ENCODE assay signal across 31 mouse cellular contexts in the genomic region with DNA sequence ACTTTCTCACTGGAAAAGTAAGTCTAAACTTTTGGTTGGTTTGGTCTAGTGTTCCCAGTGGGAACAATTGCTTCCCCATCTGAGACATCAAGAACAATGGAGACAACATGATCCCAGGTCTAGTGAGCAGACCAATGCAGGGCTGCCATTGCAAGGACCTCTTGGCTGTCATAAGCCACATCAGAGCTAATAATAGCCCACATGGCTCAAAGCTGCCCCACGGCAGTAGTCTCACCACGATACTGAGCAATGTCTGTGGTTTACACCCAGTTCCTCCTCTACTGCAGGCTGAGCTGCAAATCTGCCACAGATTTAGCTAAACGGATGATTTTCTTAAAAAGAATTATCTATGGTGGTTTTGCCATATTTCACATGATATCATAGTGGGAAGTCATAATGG.
DNase-seq lines count a peak whose midpoint lies in the region; ATAC-seq and TF ChIP-seq lines count a peak whose summit lies in the region.
"Had no signal": no experiment of that assay in that cellular context is flagged by ENCODE, and none has a peak within 500 bp of the region (broad histone marks: within the 10 kb centered on the region; RNA-seq: fewer than 3 reads in every experiment).

No protein-coding gene starts in this region.

- no peak for TF ChIP-seq CTCF in kidney, adult 2 months (conservative IDR thresholded peaks at IDR 0.05; ENCODE audit: insufficient read depth, insufficient read length, low read depth, low read length)

- no peak overlapping the region for H3K9ac ChIP-seq in kidney, embryonic 15.5 days
- H3K9ac ChIP-seq: embryonic facial prominence, embryonic 13.5 days; forebrain, embryonic 12.5 days; forebrain, postnatal 0 days; hindbrain, embryonic 15.5 days; limb, embryonic 12.5 days; liver, embryonic 15.5 days; lung, embryonic 14.5 days; midbrain, embryonic 13.5 days; neural tube, embryonic 15.5 days had no signal

- peak overlapping the region; percentile 58; the same call in 1 of the 2 replicates for H3K27ac ChIP-seq in kidney, embryonic 15.5 days
- no peak overlapping the region for H3K27ac ChIP-seq in kidney, adult 2 months (ENCODE audit: insufficient read depth, low read depth, low read length)
- H3K27ac ChIP-seq: embryonic facial prominence, embryonic 13.5 days; forebrain, embryonic 12.5 days; hindbrain, embryonic 10.5 days; hindbrain, embryonic 15.5 days; layer of hippocampus, adult 2 months; liver, embryonic 15.5 days; midbrain, embryonic 13.5 days; neural tube, embryonic 15.5 days had no signal

- H3K79me2 ChIP-seq in myocyte (ENCODE audit: control insufficient read depth, insufficient read depth), result no peaks in the 10 kb centered on the region

- no peak for DNase-seq in kidney, adult 2 months
- DNase-seq in 416B (ENCODE audit: low read depth), result peak; percentile 82
- no peak for DNase-seq in layer of hippocampus, adult 8-10 months (ENCODE audit: low spot score in 2 of 2)
- DNase-seq in frontal cortex, postnatal 36 days (ENCODE audit: low spot score in 2 of 2), result no peak
- DNase-seq: cerebellum, adult 11 months; cerebellum, adult 9-11 months; forebrain, postnatal 0 days; gastrocnemius, postnatal 10 days; kidney, adult 8-10 months; kidney, postnatal 25 days; lung, postnatal 14 days; retina, postnatal 1 day; spleen, adult 18-20 months; thymus, postnatal 14 days had no signal

- no peak overlapping the region for H3K4me3 ChIP-seq in kidney, embryonic 15.5 days (replicated peaks)
- H3K4me3 ChIP-seq in kidney, adult 2 months (ENCODE audit: insufficient read depth, low read depth, low read length), result no peak overlapping the region
- H3K4me3 ChIP-seq in myocyte, result no peak overlapping the region
- H3K4me3 ChIP-seq: embryonic facial prominence, embryonic 13.5 days; erythroblast, embryonic 14.5 days; forebrain, embryonic 12.5 days; hindbrain, embryonic 10.5 days; hindbrain, embryonic 15.5 days; layer of hippocampus, adult 2 months; limb, embryonic 12.5 days; liver, embryonic 15.5 days; megakaryocyte, embryonic 14.5 days; midbrain, embryonic 13.5 days; neural tube, embryonic 15.5 days had no signal

- no peaks in the 10 kb centered on the region for H3K9me3 ChIP-seq in kidney, embryonic 15.5 days (replicated peaks)
- H3K9me3 ChIP-seq: embryonic facial prominence, embryonic 13.5 days; forebrain, embryonic 12.5 days; hindbrain, embryonic 10.5 days; hindbrain, embryonic 15.5 days; limb, embryonic 12.5 days; liver, embryonic 15.5 days; megakaryocyte, embryonic 14.5 days; midbrain, embryonic 13.5 days; neural tube, embryonic 15.5 days had no signal

- H3K27me3 ChIP-seq in kidney, embryonic 15.5 days, result no peaks in the 10 kb centered on the region
- no peaks in the 10 kb centered on the region for H3K27me3 ChIP-seq in kidney, adult 2 months (replicated peaks; ENCODE audit: control insufficient read depth, insufficient read depth, low read length)
- no peaks in the 10 kb centered on the region for H3K27me3 ChIP-seq in myocyte (ENCODE audit: control insufficient read depth, insufficient read depth, insufficient read length)
- H3K27me3 ChIP-seq: forebrain, embryonic 12.5 days; hindbrain, embryonic 15.5 days; limb, embryonic 12.5 days; liver, embryonic 15.5 days; midbrain, embryonic 13.5 days; neural tube, embryonic 15.5 days had no signal

- peaks cover 23% of the 10 kb centered on the region for H3K4me1 ChIP-seq in kidney, embryonic 15.5 days
- H3K4me1 ChIP-seq in kidney, adult 2 months (ENCODE audit: control insufficient read depth, insufficient read depth, low read length), result peaks cover 2% of the 10 kb centered on the region; the same call in 1 of the 2 replicates
- H3K4me1 ChIP-seq: embryonic facial prominence, embryonic 13.5 days; forebrain, embryonic 12.5 days; hindbrain, embryonic 10.5 days; hindbrain, embryonic 15.5 days; liver, embryonic 15.5 days; midbrain, embryonic 13.5 days; neural tube, embryonic 15.5 days had no signal

- no peak overlapping the region for H3ac ChIP-seq in myocyte (ENCODE audit: control insufficient read depth, insufficient read length)

- H3K36me3 ChIP-seq in kidney, embryonic 15.5 days, result no peaks in the 10 kb centered on the region
- no peaks in the 10 kb centered on the region for H3K36me3 ChIP-seq in kidney, adult 2 months (ENCODE audit: control insufficient read depth, insufficient read depth, low read length)
- H3K36me3 ChIP-seq in myocyte (ENCODE audit: control insufficient read depth, insufficient read depth), result no peaks in the 10 kb centered on the region
- H3K36me3 ChIP-seq: embryonic facial prominence, embryonic 13.5 days; forebrain, embryonic 12.5 days; hindbrain, embryonic 10.5 days; hindbrain, embryonic 15.5 days; limb, embryonic 12.5 days; liver, embryonic 15.5 days; midbrain, embryonic 13.5 days; neural tube, embryonic 15.5 days had no signal

- peak overlapping the region; percentile 4; the same call in 1 of the 2 replicates for H3K4me2 ChIP-seq in kidney, embryonic 15.5 days
- peak overlapping the region; percentile 40 for H3K4me2 ChIP-seq in myocyte (ENCODE audit: low read depth)
- H3K4me2 ChIP-seq: embryonic facial prominence, embryonic 13.5 days; forebrain, embryonic 12.5 days; heart, embryonic 11.5 days; hindbrain, embryonic 15.5 days; limb, embryonic 12.5 days; liver, embryonic 15.5 days; lung, embryonic 14.5 days; midbrain, embryonic 13.5 days; neural tube, embryonic 15.5 days had no signal

- 43% methylated on average over 3 of the region's 3 CpGs for WGBS in kidney, embryonic 15.5 days
- 48% methylated on average over 3 of the region's 3 CpGs for WGBS in kidney, adult 2 months

- ATAC-seq in kidney, embryonic 15.5 days (replicated peaks; ENCODE audit: low FRiP score), result no peak
- peak; percentile 97 for ATAC-seq in granulocyte monocyte progenitor cell, adult 5-6 weeks (replicated peaks; ENCODE audit: poor library complexity, severe bottlenecking)
- ATAC-seq: forebrain, postnatal 0 days; midbrain, embryonic 13.5 days; Patski had no signal

- TF ChIP-seq POLR2A in kidney, adult 2 months (IDR thresholded peaks at IDR 0.05; ENCODE audit: low read depth, low read length), result no peak
- TF ChIP-seq POLR2A in myocyte (IDR thresholded peaks at IDR 0.05; ENCODE audit: insufficient read length, low read depth), result no peak

TF ChIP-seq in myocyte, 11 proteins besides CTCF, POLR2A, EP300 and RAD21:
- TF ChIP-seq E2F4 (IDR thresholded peaks at IDR 0.05; ENCODE audit: insufficient read depth) (no peak), REST (IDR thresholded peaks at IDR 0.05; ENCODE audit: insufficient read depth, insufficient read length) (no peak), USF1 (IDR thresholded peaks at IDR 0.05; ENCODE audit: low read depth) (no peak), MYOD1 (IDR thresholded peaks at IDR 0.05; ENCODE audit: control insufficient read depth in 1 of 3, insufficient read length in 2 of 3, low read depth in 2 of 3) (no peak), MAX (IDR thresholded peaks at IDR 0.05; ENCODE audit: low read depth) (no peak), MYOG (IDR thresholded peaks at IDR 0.05; ENCODE audit: control insufficient read depth in 1 of 3, insufficient read depth in 1 of 3, insufficient read length in 2 of 3, low read depth in 2 of 3) (no peak), CEBPB (IDR thresholded peaks at IDR 0.05; ENCODE audit: insufficient read depth, poor library complexity, severe bottlenecking) (no peak), POLR2AphosphoS2 (IDR thresholded peaks at IDR 0.05; ENCODE audit: insufficient read length, low read depth) (no peak), TCF12 (IDR thresholded peaks at IDR 0.05; ENCODE audit: insufficient read depth, poor library complexity, severe bottlenecking) (no peak), SRF (IDR thresholded peaks at IDR 0.05; ENCODE audit: control insufficient read depth, insufficient read length, low read depth) (no peak), TCF3 (IDR thresholded peaks at IDR 0.05; ENCODE audit: insufficient read length, low read depth) (no peak)
